Mouse (Mus musculus): ENCODE measurements around the gene Fam161a.

Fam161a gene

DNA sequence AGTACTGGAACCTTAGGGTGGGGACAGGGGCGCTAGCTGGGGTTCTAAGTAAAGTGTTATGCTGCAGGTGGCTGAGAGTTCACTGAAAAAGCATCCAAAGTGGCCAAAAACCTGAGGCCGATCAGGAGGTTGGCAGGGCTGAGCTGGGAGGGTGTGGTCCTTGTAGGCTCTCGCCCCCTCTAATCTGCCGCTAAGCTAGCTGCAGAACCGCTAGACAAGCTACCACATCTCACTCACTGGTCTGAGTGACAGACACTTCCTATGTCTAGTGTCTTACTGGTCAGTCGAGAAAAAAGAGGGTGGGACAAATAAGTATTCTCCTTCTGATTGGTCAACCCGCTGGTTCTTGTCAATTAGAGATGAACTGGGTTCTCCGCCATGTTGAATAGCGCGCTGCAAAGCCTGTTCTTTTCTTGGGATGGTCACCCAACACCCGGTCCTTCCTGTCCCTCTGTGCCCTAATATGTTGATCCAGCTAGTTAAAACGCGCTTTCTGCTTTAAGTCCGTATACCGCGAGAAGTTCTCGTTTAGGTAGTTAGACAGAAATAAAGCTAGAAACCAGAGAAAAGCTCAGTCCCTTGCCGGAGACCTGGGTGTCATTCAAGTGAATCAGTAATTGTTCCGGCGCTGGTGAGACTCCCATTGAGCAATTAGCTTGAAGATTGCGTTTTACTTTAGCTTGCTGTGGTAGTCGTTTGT, at the start of gene Fam161a:
Fam161a (plus strand) TSS at position 51 of the 700 bp plus-strand sequence.
- DNase-seq = peak; percentile 94

GRCm38 (mm10) chr11:22957791-22958374, 49.4 kb upstream of the Fam161a start:
- no peak for DNase-seq

DNA sequence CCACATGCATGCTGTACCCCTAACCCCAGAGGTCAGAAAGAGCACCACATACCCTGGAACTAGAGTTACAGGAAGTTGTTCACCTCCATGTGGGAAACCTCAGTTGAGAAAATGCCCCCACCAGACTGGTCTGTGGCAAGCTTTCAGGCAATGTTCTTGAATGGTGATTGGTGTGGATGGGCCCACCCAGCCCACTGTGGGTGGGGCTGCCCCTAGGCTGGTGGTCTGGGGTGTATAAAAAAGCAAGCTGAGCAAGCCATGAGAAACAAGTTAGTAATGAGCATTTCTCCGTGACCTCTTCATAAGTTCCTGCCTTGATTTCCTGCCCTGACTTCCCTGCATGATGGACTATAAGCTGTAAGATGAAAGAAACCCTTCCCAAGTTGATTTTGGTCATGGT, 45.2 kb upstream of the Fam161a start:
- no peak for DNase-seq

DNA sequence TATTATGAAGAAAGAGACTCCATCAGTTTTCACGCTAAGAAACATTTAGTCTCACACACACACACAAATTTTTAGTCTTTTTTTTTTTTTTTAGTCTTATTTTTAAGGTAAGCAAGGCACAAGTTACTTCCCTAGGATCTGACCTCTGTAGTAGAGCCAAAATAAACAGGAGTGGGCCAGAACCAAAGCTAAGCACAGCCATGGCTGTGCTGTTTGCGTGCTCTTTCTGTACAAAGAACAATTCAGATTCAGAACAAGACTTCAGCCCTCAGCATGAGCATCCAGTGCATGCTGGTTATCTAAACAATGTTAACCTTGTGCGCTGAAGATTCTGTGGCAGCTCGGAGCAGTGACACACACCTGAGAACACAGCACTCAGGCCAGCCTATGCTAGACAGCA, 42.9 kb upstream of the Fam161a start:
- no peak for DNase-seq

GRCm38 (mm10) chr11:22965503-22965902, 41.8 kb upstream of the Fam161a start:
- no peak for DNase-seq

- DNase-seq = no peak
Observed at GRCm38 (mm10) chr11:22969486-22969885, 37.8 kb upstream of the Fam161a start.

GRCm38 (mm10) chr11:22970546-22970945, 36.8 kb upstream of the Fam161a start:
- DNase-seq = no peak

DNA sequence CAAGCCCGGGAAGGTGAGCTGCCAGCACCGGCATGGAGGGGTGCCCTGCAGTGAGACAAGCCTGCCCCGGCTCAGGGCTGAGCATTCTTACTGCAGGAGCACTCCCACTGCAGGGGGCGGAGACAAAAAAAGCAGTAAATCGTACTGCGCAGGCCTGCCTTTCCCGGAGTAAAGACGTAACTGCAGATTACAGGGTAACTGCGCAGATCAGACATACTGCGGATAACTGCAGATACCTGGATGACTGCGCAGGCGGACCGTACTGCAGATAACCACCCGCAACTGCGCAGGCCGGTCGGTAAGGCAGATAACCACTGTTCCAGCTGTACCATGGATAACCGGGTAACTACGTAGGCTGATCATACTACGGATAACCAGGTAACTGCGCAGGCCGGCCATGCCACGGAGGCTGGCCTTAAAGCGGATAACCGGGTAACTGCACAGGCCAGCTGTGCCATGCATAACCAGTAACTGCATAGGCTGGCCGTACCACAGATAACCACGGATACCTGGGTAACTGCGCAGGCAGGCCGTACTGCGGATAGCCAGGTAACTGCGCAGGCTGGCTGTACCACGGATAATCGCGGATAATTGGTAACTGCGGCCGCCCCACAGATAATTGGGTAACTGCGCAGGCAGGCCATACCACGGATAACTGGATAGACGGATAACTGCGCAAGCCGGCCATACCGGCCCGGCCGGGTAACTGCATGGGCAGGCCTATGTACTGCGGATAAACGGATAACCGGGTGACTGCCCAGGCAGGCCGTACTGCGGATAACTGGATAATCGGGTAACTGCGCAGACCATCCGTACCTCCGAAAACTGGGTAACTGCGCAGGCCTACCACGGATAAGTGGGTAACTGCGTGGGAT, 35.3 kb upstream of the Fam161a start, which contains the start of gene Zrsr1:
Zrsr1 (plus strand) TSS at position 171 of the 875 bp plus-strand sequence.
- peak; percentile 80 for DNase-seq

- peak; percentile 83 for DNase-seq
Observed at GRCm38 (mm10) chr11:22972746-22973526, 34.4 kb upstream of the Fam161a start.

GRCm38 (mm10) chr11:22973599-22973998, 33.7 kb upstream of the Fam161a start:
- DNase-seq = no peak

GRCm38 (mm10) chr11:22978215-22978614, 29.1 kb upstream of the Fam161a start:
- DNase-seq = no peak

GRCm38 (mm10) chr11:22978711-22979110, 28.6 kb upstream of the Fam161a start:
- DNase-seq = no peak

DNA sequence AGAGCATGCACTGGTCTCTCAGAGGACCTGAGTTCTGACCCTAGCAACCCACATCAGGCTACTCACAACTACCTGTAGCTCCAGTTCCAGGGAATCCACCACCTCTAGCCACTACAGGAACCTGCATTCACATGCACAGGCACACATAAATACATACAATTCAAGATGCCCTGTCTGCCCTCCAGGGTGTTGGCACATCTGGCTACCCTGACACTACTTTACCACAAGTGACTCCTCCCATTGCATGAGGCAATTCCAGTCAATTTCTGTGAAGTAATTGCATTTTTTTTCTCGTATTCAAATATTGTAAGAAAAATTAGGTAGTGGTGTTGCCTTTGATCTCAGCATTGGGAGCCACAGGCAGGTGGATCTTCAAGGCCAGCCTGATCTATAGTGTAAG, 28.1 kb upstream of the Fam161a start:
- no peak for DNase-seq

GRCm38 (mm10) chr11:22981041-22981440, 26.3 kb upstream of the Fam161a start:
- DNase-seq = no peak

GRCm38 (mm10) chr11:22981543-22981950, 25.8 kb upstream of the Fam161a start:
- DNase-seq = no peak

GRCm38 (mm10) chr11:22981984-22982757, 25.2 kb upstream of the Fam161a start, which contains the start of the genes Gm28048 and Commd1:
Gene Gm28048 (minus strand): TSS chr11:22982090.
Gene Commd1 (minus strand): TSS chr11:22982382.
- peak; percentile 98 for DNase-seq

DNA sequence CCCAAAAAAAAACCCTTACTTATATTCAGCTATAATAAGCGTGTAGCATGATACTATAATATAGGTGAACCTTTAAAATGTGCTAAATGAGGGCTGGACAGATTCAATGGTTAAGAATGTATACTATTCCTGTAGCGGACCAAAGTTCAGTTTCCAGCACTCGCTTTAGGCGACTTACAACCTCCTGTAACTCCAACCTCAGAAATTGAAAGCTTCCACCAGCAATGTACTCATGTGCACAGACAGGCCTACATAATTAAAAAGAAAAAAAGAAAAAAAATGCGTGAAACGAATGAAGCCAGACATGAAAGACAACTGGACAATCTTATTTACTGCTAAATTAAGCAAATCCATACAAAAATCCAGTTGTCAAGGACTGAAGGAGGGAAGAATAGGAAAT, 24.5 kb upstream of the Fam161a start:
- DNase-seq = no peak

- DNase-seq = no peak
Observed at GRCm38 (mm10) chr11:22985510-22985909, 21.8 kb upstream of the Fam161a start.

DNA sequence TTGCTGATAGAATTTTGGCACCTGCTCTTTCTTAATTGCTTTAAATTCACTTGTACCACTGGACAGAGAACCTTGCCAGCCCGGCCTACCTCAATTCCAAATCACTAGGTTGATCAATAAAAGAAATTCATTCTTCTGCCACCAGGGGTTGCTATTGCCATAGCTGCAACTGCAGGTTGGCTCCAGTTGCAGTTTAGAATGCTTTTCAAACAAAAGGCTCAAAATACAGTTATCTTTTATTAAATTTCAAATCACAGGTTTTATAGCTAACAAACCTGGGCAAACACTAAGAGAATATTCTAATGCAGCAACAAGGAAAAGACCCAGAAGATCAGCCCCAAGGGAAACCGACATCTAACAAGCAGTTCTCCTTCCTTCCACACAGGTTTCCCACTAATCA, 20.0 kb upstream of the Fam161a start:
- peak; percentile 74 for DNase-seq

DNA sequence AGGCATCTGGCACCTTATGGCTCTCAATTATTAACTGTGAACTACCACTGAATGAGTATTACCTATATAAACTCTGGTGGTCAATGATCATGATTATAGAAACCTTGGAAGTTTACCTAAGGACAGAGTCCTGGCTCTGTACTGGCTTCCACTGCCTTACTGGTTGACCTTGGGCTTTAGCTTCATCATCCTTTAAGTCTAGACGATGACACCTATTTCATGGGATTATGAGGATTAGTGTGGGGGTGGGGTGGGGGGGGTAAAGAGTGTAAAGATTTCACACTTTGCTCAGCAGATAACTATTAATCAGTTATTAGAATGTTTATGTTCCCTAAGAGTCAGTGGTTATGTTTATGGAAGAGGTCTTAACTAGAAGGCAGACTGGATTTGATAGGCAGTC, 17.5 kb upstream of the Fam161a start:
- no peak for DNase-seq

DNA sequence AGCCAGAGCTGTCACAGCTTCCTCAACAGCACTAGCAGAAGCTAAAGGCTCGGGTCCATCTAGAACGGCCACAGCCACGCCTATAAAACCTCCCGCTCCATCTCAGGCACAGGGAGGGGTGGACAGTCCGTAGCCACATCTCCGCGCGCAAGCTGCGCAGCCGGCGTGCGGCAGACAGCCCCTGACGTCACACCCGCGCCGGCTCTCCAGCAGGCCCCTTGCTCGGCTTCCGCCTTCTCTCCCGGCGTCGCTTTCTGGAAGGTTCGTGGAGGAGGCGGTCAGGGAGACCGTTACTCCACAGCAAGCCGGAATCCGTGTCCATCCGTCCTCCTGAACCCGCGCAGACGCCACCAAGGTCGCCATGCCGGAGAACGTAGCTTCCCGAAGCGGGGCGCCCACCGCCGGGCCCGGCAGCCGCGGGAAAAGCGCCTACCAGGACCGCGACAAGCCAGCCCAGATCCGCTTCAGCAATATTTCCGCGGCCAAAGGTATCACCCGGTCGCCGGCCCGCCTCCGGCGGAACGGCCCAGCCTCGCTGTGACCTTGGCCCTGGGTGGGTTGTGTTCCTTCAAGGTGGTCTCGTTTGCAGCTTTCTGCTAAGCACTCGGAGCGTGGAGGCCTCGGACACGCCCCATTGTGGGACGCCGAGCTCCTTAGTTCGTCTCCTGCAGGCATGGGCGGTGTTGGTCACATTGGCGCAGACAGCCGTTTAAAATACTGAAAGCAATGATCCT, 16.8 kb upstream of the Fam161a start, which contains the start of gene Cct4:
Cct4 (plus strand) TSS at position 127 of the 734 bp plus-strand sequence.
- DNase-seq = peak; percentile 96
